Mouse (Mus musculus): ENCODE measurements around the gene Syt5. TPM values are rescaled to one million over a fixed set of nuclear protein-coding genes. Genes with fewer than 3 reads are reported as not detected.

Syt5 gene
- polyA plus RNA-seq, 1 experiment from 2014 or later, result 6.8 TPM

GRCm38 (mm10) chr7:4513236-4513635, 34.1 kb downstream of the Syt5 start:
- Histone ChIP-seq H3K36me3 (ENCODE audit: control insufficient read depth, insufficient read depth, low read length) (no peaks in the 10 kb centered on the region), H3K4me3 (ENCODE audit: low read length) (no peak overlapping the region), H3K9ac (ENCODE audit: low read depth, low read length) (0 out of 2 replicates have a peak overlapping the region, but pooled peaks have one; percentile 2), H3K4me1 (ENCODE audit: control insufficient read depth, insufficient read depth, low read length) (peaks cover 7% of the 10 kb centered on the region; the same call in 1 of the 2 replicates), H3K4me2 (ENCODE audit: low read depth, low read length) (no peak overlapping the region), H3K9me3 (ENCODE audit: control insufficient read depth, low read length) (no peaks in the 10 kb centered on the region), H3K27ac (ENCODE audit: low read length) (no peak overlapping the region), H3K27me3 (replicated peaks; ENCODE audit: control insufficient read depth, insufficient read depth, low read length) (no peaks in the 10 kb centered on the region)
- 27% methylated on average over 13 of the region's 13 CpGs for WGBS
- ATAC-seq, result no peak

GRCm38 (mm10) chr7:4511489-4512224, 35.7 kb downstream of the Syt5 start:
- H3K9me3 ChIP-seq (ENCODE audit: control insufficient read depth, low read length), result no peaks in the 10 kb centered on the region
- no peak for ATAC-seq
- H3K9ac ChIP-seq (ENCODE audit: low read depth, low read length), result peak overlapping the region; percentile 19; the same call in 1 of the 2 replicates
- H3K4me2 ChIP-seq (ENCODE audit: low read depth, low read length), result no peak overlapping the region
- H3K27ac ChIP-seq (ENCODE audit: low read length), result no peak overlapping the region
- H3K36me3 ChIP-seq (ENCODE audit: control insufficient read depth, insufficient read depth, low read length), result no peaks in the 10 kb centered on the region
- 72% methylated on average over 8 of the region's 8 CpGs for WGBS
- H3K27me3 ChIP-seq (replicated peaks; ENCODE audit: control insufficient read depth, insufficient read depth, low read length), result no peaks in the 10 kb centered on the region
- peaks cover 7% of the 10 kb centered on the region; the same call in 1 of the 2 replicates for H3K4me1 ChIP-seq (ENCODE audit: control insufficient read depth, insufficient read depth, low read length)
- no peak overlapping the region for H3K4me3 ChIP-seq (ENCODE audit: low read length)

- WGBS, result 17% methylated on average over 24 of the region's 24 CpGs
- H3K9ac ChIP-seq (ENCODE audit: low read depth, low read length), result 0 out of 2 replicates have a peak overlapping the region, but pooled peaks have one; percentile 30
- H3K27me3 ChIP-seq (replicated peaks; ENCODE audit: control insufficient read depth, insufficient read depth, low read length), result no peaks in the 10 kb centered on the region
- ATAC-seq, result peak; percentile 86
- peaks cover 7% of the 10 kb centered on the region; the same call in 1 of the 2 replicates for H3K4me1 ChIP-seq (ENCODE audit: control insufficient read depth, insufficient read depth, low read length)
- peak overlapping the region; percentile 39 for H3K4me2 ChIP-seq (ENCODE audit: low read depth, low read length)
- no peaks in the 10 kb centered on the region for H3K9me3 ChIP-seq (ENCODE audit: control insufficient read depth, low read length)
- H3K36me3 ChIP-seq (ENCODE audit: control insufficient read depth, insufficient read depth, low read length), result no peaks in the 10 kb centered on the region
- no peak overlapping the region for H3K27ac ChIP-seq (ENCODE audit: low read length)
- peak overlapping the region; percentile 15; the same call in 1 of the 2 replicates for H3K4me3 ChIP-seq (ENCODE audit: low read length)
Observed at GRCm38 (mm10) chr7:4509863-4510608, 37.3 kb downstream of the Syt5 start.

GRCm38 (mm10) chr7:4508739-4509116, 38.6 kb downstream of the Syt5 start:
- H3K4me3 ChIP-seq (ENCODE audit: low read length), result no peak overlapping the region
- H3K4me2 ChIP-seq (ENCODE audit: low read depth, low read length), result no peak overlapping the region
- H3K36me3 ChIP-seq (ENCODE audit: control insufficient read depth, insufficient read depth, low read length), result no peaks in the 10 kb centered on the region
- H3K27me3 ChIP-seq (replicated peaks; ENCODE audit: control insufficient read depth, insufficient read depth, low read length), result no peaks in the 10 kb centered on the region
- 94% methylated on average over 8 of the region's 8 CpGs for WGBS
- no peak overlapping the region for H3K9ac ChIP-seq (ENCODE audit: low read depth, low read length)
- no peak for ATAC-seq
- no peak overlapping the region for H3K27ac ChIP-seq (ENCODE audit: low read length)
- H3K4me1 ChIP-seq (ENCODE audit: control insufficient read depth, insufficient read depth, low read length), result peaks cover 3% of the 10 kb centered on the region; the same call in 1 of the 2 replicates
- no peaks in the 10 kb centered on the region for H3K9me3 ChIP-seq (ENCODE audit: control insufficient read depth, low read length)

GRCm38 (mm10) chr7:4508062-4508738, 39.1 kb downstream of the Syt5 start:
- no peak overlapping the region for H3K4me3 ChIP-seq (ENCODE audit: low read length)
- no peaks in the 10 kb centered on the region for H3K9me3 ChIP-seq (ENCODE audit: control insufficient read depth, low read length)
- no peaks in the 10 kb centered on the region for H3K36me3 ChIP-seq (ENCODE audit: control insufficient read depth, insufficient read depth, low read length)
- peaks cover 3% of the 10 kb centered on the region; the same call in 1 of the 2 replicates for H3K4me1 ChIP-seq (ENCODE audit: control insufficient read depth, insufficient read depth, low read length)
- H3K9ac ChIP-seq (ENCODE audit: low read depth, low read length), result no peak overlapping the region
- no peak overlapping the region for H3K4me2 ChIP-seq (ENCODE audit: low read depth, low read length)
- no peak for ATAC-seq
- no peak overlapping the region for H3K27ac ChIP-seq (ENCODE audit: low read length)
- H3K27me3 ChIP-seq (replicated peaks; ENCODE audit: control insufficient read depth, insufficient read depth, low read length), result no peaks in the 10 kb centered on the region
- 80% methylated on average over 31 of the region's 32 CpGs for WGBS

GRCm38 (mm10) chr7:4507220-4507619, 40.1 kb downstream of the Syt5 start:
- H3K27me3 ChIP-seq (replicated peaks; ENCODE audit: control insufficient read depth, insufficient read depth, low read length), result no peaks in the 10 kb centered on the region
- no peaks in the 10 kb centered on the region for H3K9me3 ChIP-seq (ENCODE audit: control insufficient read depth, low read length)
- no peak overlapping the region for H3K9ac ChIP-seq (ENCODE audit: low read depth, low read length)
- peaks cover 5% of the 10 kb centered on the region; the same call in 1 of the 2 replicates for H3K4me1 ChIP-seq (ENCODE audit: control insufficient read depth, insufficient read depth, low read length)
- no peak overlapping the region for H3K4me3 ChIP-seq (ENCODE audit: low read length)
- ATAC-seq, result no peak
- 45% methylated on average over 3 of the region's 4 CpGs for WGBS
- no peak overlapping the region for H3K4me2 ChIP-seq (ENCODE audit: low read depth, low read length)
- no peak overlapping the region for H3K27ac ChIP-seq (ENCODE audit: low read length)
- H3K36me3 ChIP-seq (ENCODE audit: control insufficient read depth, insufficient read depth, low read length), result no peaks in the 10 kb centered on the region

- Histone ChIP-seq H3K27me3 (replicated peaks; ENCODE audit: control insufficient read depth, insufficient read depth, low read length) (no peaks in the 10 kb centered on the region), H3K9me3 (ENCODE audit: control insufficient read depth, low read length) (no peaks in the 10 kb centered on the region), H3K27ac (ENCODE audit: low read length) (no peak overlapping the region)
Observed at GRCm38 (mm10) chr7:4504646-4505435, 42.5 kb downstream of the Syt5 start.

GRCm38 (mm10) chr7:4503858-4504257, 43.5 kb downstream of the Syt5 start:
- no peak overlapping the region for H3K4me2 ChIP-seq (ENCODE audit: low read depth, low read length)
- no peaks in the 10 kb centered on the region for H3K9me3 ChIP-seq (ENCODE audit: control insufficient read depth, low read length)
- H3K9ac ChIP-seq (ENCODE audit: low read depth, low read length), result no peak overlapping the region
- H3K27me3 ChIP-seq (replicated peaks; ENCODE audit: control insufficient read depth, insufficient read depth, low read length), result no peaks in the 10 kb centered on the region
- H3K36me3 ChIP-seq (ENCODE audit: control insufficient read depth, insufficient read depth, low read length), result no peaks in the 10 kb centered on the region
- no peak for ATAC-seq
- 82% methylated on average over 5 of the region's 5 CpGs for WGBS
- H3K4me1 ChIP-seq (ENCODE audit: control insufficient read depth, insufficient read depth, low read length), result peaks cover 22% of the 10 kb centered on the region
- H3K27ac ChIP-seq (ENCODE audit: low read length), result no peak overlapping the region
- no peak overlapping the region for H3K4me3 ChIP-seq (ENCODE audit: low read length)

More at GRCm38 (mm10) chr7:4504646-4505435, 42.5 kb downstream of the Syt5 start:
- Histone ChIP-seq H3K9ac (ENCODE audit: low read depth, low read length) (no peak overlapping the region), H3K36me3 (ENCODE audit: control insufficient read depth, insufficient read depth, low read length) (no peaks in the 10 kb centered on the region), H3K4me1 (ENCODE audit: control insufficient read depth, insufficient read depth, low read length) (peaks cover 12% of the 10 kb centered on the region), H3K4me2 (ENCODE audit: low read depth, low read length) (no peak overlapping the region), H3K4me3 (ENCODE audit: low read length) (no peak overlapping the region)
- no peak for ATAC-seq
- 55% methylated on average over 11 of the region's 11 CpGs for WGBS

Data from intestine, embryonic 16.5 days (tissue).